Mouse (Mus musculus) kidney, embryonic 15.5 days (tissue): ENCODE results near the gene Vps45. TPM values are rescaled to one million over a fixed set of nuclear protein-coding genes. Genes with fewer than 3 reads are reported as not detected.
"Not testable (repeated sequence)": the region's sequence is repeated elsewhere in the genome, so short reads cannot be mapped to it uniquely, and the experiment has no call there.

ENCODE experiments used
- ATAC-seq: fragments of 200-750 bp; cut with Nextera tagmentation; replicated peaks from 2 replicates; pipeline ENCODE4 v1.8.0; 2017; ENCODE audit warnings: moderate TSS enrichment; ENCODE audit not compliant: low FRiP score
- H3K27ac ChIP-seq: fragments of 300-500 bp; sonication (generic); 2 replicates; pipeline ENCODE4 v1.5.1; 2015; ENCODE audit warnings: mild to moderate bottlenecking, inconsistent platforms
- H3K27me3 ChIP-seq: fragments of 300-500 bp; sonication (generic); 2 replicates; pipeline ENCODE4 v1.6.1; 2015; ENCODE audit warnings: inconsistent platforms
- H3K36me3 ChIP-seq: fragments of 300-500 bp; sonication (generic); 2 replicates; pipeline ENCODE4 v1.6.1; 2015; ENCODE audit warnings: inconsistent platforms
- H3K4me1 ChIP-seq: fragments of 300-500 bp; sonication (generic); 2 replicates; pipeline ENCODE4 v1.6.1; 2015; ENCODE audit warnings: inconsistent platforms
- H3K4me2 ChIP-seq: fragments of 300-500 bp; sonication (generic); 2 replicates; pipeline ENCODE4 v1.6.1; 2015; ENCODE audit warnings: moderate library complexity, mild to moderate bottlenecking, inconsistent platforms
- H3K4me3 ChIP-seq: fragments of 300-500 bp; sonication (generic); replicated peaks from 2 replicates; pipeline ENCODE4 v1.5.1; 2015; ENCODE audit warnings: mild to moderate bottlenecking, inconsistent platforms
- H3K9ac ChIP-seq: fragments of 300-500 bp; sonication (generic); 2 replicates; pipeline ENCODE4 v1.6.1; 2015; ENCODE audit warnings: mild to moderate bottlenecking, inconsistent platforms
- H3K9me3 ChIP-seq: fragments of 300-500 bp; sonication (generic); replicated peaks from 2 replicates; pipeline ENCODE4 v1.6.1; 2016; ENCODE audit warnings: inconsistent platforms
- WGBS: fragments of 180-500 bp; shearing (Covaris S2); methylation state at CpG from one replicate; pipeline ENCODE4 v1.1.7; 2015; ENCODE audit warnings: mixed read lengths; 5-methylcytosine and 5-hydroxymethylcytosine counted together
- polyA plus RNA-seq: library from polyadenylated mRNA; unstranded; fragments of >200 nt; fragmentation: Nextera tagmentation; extraction: Ambion mirVana; gene quantifications from 2 replicates; pipeline ENCODE4 v1.2.1, GENCODE M21; 2015

The Vps45 gene
- polyA plus RNA-seq, 1 experiment from 2014 or later, result 39.0 TPM

DNA sequence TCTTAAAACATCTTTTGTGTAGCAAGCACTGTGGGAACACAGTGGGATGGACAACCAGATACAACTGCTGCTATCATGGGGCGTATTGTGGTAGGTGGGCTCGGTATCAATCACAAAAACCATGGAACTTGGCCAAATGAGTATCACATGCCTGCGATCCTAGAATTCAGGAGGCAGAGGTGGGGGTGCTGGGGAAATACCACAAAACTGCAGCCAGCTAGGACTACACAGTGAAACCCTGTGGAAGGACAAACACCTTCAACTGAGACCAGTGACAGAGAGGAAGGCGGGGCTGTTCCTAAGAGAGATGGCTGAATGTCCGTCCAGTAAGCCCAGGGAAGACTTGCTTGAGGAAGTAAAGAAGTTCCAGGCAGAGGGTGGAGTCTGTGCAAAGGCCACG, 3.0 kb downstream of the Vps45 start:
- ATAC-seq, result no peak
- 89% methylated on average over 6 of the region's 6 CpGs for WGBS
- peaks cover 7% of the 10 kb centered on the region; the same call in 1 of the 2 replicates for H3K4me1 ChIP-seq
- no peak overlapping the region for H3K4me2 ChIP-seq
- no peaks in the 10 kb centered on the region for H3K9me3 ChIP-seq
- H3K27ac ChIP-seq, result no peak overlapping the region
- H3K36me3 ChIP-seq, result peaks cover 13% of the 10 kb centered on the region
- no peak overlapping the region for H3K4me3 ChIP-seq
- H3K9ac ChIP-seq, result no peak overlapping the region
- H3K27me3 ChIP-seq, result no peaks in the 10 kb centered on the region

DNA sequence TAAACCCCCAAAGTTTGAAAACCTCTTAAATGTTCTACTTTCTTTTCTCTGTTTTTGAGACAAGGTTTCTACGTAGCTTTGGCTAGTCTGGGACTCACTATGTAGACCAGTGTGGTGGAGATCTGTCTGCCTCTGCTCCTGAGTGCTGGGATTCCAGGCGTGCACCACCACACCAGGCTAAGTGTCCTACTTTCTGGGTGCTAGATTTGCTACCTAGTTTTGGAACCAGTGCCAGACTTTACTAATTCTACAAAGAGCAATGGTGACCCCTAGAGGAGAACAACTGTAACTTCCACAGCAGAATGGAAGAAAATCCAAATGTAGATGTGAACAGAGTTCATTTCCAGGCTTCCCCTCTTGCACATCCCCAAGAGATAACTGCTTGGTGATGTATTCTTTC, 6.4 kb downstream of the Vps45 start:
- Histone ChIP-seq H3K4me3 (no peak overlapping the region), H3K9me3 (no peaks in the 10 kb centered on the region), H3K36me3 (peaks cover 14% of the 10 kb centered on the region), H3K4me1 (peaks cover 3% of the 10 kb centered on the region; the same call in 1 of the 2 replicates), H3K9ac (no peak overlapping the region), H3K27ac (no peak overlapping the region), H3K4me2 (no peak overlapping the region), H3K27me3 (no peaks in the 10 kb centered on the region)
- WGBS, result 40% methylated on average over 2 of the region's 2 CpGs
- no peak for ATAC-seq

DNA sequence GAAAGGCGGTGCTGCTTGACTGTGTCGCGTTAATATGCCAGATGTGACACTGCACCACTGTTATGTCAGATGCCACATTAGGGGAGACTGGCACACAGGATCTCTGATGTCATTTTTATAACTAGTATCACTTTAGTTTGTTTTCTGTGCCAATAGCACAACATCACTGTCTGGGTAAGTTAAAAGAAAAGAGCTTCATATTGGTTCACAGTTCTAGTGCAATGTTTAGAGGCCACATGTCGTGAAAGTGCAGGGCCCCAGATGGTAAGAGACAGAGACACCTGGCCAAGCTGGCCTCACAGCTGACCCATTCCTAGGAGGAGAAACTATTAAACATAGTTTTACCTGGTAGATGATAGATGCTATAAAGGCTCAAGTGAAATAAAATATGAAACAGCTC, 7.1 kb downstream of the Vps45 start:
- ATAC-seq, result no peak
- Histone ChIP-seq H3K36me3 (peaks cover 19% of the 10 kb centered on the region), H3K27ac (no peak overlapping the region), H3K9me3 (no peaks in the 10 kb centered on the region), H3K4me1 (no peaks in the 10 kb centered on the region), H3K9ac (no peak overlapping the region), H3K4me2 (no peak overlapping the region), H3K27me3 (no peaks in the 10 kb centered on the region), H3K4me3 (no peak overlapping the region)
- WGBS, result 85% methylated on average over 4 of the region's 4 CpGs

DNA sequence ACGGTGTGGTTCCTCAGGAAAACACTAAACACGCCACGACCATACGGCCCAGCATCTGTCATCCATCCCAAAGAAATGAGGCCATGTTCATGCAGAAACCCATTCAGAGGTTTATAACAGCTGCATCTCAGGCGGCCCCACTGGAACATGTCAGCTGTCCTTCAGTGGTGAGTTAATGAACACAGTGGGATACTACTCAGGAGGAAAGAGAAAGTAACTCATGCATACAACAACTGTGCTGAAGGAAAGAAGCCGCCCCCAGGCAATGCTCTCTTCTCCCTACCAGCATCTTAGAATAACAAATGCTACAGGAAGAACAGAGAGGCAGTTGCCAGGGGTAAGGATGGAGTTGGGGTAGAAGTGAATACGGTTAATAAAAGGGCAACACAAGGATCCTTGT, 7.5 kb downstream of the Vps45 start:
- no peak for ATAC-seq
- no peaks in the 10 kb centered on the region for H3K9me3 ChIP-seq
- no peak overlapping the region for H3K4me2 ChIP-seq
- no peaks in the 10 kb centered on the region for H3K27me3 ChIP-seq
- H3K9ac ChIP-seq, result no peak overlapping the region
- H3K36me3 ChIP-seq, result peaks cover 20% of the 10 kb centered on the region
- 84% methylated on average over 7 of the region's 7 CpGs for WGBS
- no peak overlapping the region for H3K4me3 ChIP-seq
- no peak overlapping the region for H3K27ac ChIP-seq
- no peaks in the 10 kb centered on the region for H3K4me1 ChIP-seq

DNA sequence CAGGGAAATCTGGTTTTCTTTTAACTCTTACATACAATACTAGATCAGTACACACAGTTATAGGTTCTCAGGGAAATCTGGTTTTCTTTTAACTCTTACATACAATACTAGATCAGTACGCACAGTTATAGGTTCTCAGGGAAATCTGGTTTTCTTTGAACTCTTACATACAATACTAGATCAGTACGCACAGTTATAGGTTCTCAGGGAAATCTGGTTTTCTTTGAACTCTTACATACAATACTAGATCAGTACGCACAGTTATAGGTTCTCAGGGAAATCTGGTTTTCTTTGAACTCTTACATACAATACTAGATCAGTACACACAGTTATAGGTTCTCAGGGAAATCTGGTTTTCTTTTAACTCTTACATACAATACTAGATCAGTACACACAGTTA, 13.7 kb downstream of the Vps45 start:
- WGBS, result 85% methylated on average over 3 of the region's 3 CpGs
- H3K36me3 ChIP-seq, result peaks cover 22% of the 10 kb centered on the region
- ATAC-seq, H3K9me3 ChIP-seq, H3K4me2 ChIP-seq, H3K27me3 ChIP-seq, H3K4me1 ChIP-seq, H3K9ac ChIP-seq, H3K27ac ChIP-seq, H3K4me3 ChIP-seq: not testable (repeated sequence)

DNA sequence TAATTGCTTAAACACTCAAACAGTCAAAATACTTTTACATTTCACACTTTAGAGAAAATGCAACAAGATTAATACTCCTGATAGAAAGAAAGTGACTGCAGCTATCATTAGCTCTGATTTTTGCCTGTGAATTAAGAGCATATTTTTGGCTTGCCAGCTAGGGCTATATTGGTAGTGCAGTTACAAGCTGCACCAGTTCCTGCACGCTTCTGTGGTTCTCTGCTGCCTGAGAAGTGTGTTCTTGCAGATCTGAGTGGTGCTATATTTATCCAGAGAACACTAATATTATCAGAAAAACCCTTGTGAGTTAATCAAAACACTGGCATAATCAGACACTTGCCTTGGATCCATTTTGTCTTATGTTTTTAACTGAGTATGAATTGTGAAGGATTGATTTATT, 15.2 kb downstream of the Vps45 start:
- no peaks in the 10 kb centered on the region for H3K27me3 ChIP-seq
- H3K36me3 ChIP-seq, result peaks cover 22% of the 10 kb centered on the region
- H3K9ac ChIP-seq, result no peak overlapping the region
- no peak overlapping the region for H3K27ac ChIP-seq
- no peak for ATAC-seq
- H3K4me3 ChIP-seq, result no peak overlapping the region
- H3K4me1 ChIP-seq, result no peaks in the 10 kb centered on the region
- no peaks in the 10 kb centered on the region for H3K9me3 ChIP-seq
- H3K4me2 ChIP-seq, result no peak overlapping the region
- WGBS, result 81% methylated on average over 1 of the region's 1 CpGs

DNA sequence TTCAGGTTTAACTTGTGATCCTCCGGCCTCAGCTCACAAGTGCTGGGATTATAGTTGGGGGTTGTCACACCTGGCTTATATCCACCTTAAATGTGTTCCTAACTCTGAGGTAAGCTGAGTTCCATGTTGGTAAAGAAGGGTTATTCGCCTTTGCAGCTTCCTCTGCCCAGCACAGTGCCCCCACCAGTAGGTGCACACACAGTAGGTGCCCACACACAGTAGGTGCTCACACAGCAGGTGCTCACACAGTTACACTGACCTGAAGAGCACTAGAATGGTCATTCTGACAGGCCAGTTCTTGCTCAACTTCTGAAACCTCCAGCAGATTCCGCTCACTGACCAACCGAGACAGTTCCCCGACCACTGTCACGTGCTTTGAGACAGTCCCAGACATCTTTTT, 17.2 kb downstream of the Vps45 start:
- no peak overlapping the region for H3K4me3 ChIP-seq
- WGBS, result 92% methylated on average over 6 of the region's 6 CpGs
- no peaks in the 10 kb centered on the region for H3K4me1 ChIP-seq
- H3K9ac ChIP-seq, result no peak overlapping the region
- no peaks in the 10 kb centered on the region for H3K9me3 ChIP-seq
- H3K36me3 ChIP-seq, result peaks cover 15% of the 10 kb centered on the region
- H3K27ac ChIP-seq, result no peak overlapping the region
- no peak for ATAC-seq
- H3K27me3 ChIP-seq, result no peaks in the 10 kb centered on the region
- H3K4me2 ChIP-seq, result no peak overlapping the region

DNA sequence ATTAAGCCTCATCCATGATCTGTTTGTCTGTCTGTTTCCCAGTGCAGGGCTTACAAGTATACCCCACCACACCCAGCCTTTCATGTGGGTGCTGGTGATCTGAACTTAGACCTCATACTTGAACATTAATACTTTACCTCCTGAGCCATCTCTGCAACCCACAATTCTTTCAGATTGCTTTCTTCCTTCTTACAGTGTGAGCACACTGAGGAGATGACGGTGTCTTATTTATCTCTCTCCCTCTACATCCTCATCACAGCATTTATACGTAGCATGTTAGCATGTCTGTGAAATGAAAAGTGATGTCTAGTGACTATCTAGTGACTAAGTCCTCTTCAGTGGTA, 17.6 kb downstream of the Vps45 start:
- H3K4me1 ChIP-seq, result no peaks in the 10 kb centered on the region
- no peak for ATAC-seq
- H3K9ac ChIP-seq, result no peak overlapping the region
- H3K36me3 ChIP-seq, result peaks cover 12% of the 10 kb centered on the region
- H3K4me2 ChIP-seq, result no peak overlapping the region
- WGBS, result 95% methylated on average over 2 of the region's 2 CpGs
- 0 out of 2 replicates have a peak overlapping the region, but pooled peaks have one; percentile 11 for H3K27ac ChIP-seq
- H3K9me3 ChIP-seq, result no peaks in the 10 kb centered on the region
- no peak overlapping the region for H3K4me3 ChIP-seq
- H3K27me3 ChIP-seq, result no peaks in the 10 kb centered on the region

DNA sequence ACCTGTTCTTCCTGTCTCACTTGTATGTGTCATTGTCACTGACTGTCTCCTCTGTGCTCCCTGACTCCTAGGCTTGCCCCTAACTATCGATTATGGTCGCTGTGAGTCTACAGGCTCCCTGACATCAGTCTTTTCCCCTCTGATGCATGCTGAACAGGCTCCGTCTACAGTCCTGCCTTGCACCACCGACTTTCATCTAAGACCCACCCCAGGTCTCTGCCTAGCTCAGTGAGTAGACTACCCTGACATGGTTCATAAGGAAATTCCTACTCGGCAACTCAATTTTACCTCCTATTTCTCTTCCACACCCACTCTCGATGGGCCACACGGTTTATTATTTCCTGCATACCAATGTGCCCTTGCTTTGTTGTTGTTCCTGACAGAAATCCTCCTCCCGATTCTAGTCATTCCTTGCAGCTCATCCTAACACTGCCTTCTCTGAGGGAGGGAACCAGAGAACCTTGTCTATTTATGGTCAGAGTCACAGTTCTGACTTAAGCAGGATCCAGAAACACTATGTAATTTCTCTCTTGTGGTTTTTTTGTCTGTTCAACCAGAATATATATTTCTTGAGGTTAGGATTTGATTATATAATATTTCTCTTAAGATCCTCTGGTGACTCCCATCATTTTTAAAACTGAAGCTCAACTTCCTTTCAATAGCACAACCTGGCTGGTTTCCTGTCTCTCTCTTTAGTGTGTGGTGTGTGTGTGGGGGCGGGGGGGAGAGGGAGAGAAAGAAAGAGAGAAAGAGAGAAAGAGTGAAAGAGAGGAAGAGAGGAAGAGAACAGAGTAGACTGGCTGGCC, 18.2 kb downstream of the Vps45 start:
- no peaks in the 10 kb centered on the region for H3K4me1 ChIP-seq
- 65% methylated on average over 9 of the region's 9 CpGs for WGBS
- H3K9me3 ChIP-seq, result no peaks in the 10 kb centered on the region
- H3K27ac ChIP-seq, result 0 out of 2 replicates have a peak overlapping the region, but pooled peaks have one; percentile 11
- no peak overlapping the region for H3K9ac ChIP-seq
- no peak for ATAC-seq
- H3K4me3 ChIP-seq, result no peak overlapping the region
- H3K36me3 ChIP-seq, result peaks cover 11% of the 10 kb centered on the region
- no peak overlapping the region for H3K4me2 ChIP-seq
- no peaks in the 10 kb centered on the region for H3K27me3 ChIP-seq

DNA sequence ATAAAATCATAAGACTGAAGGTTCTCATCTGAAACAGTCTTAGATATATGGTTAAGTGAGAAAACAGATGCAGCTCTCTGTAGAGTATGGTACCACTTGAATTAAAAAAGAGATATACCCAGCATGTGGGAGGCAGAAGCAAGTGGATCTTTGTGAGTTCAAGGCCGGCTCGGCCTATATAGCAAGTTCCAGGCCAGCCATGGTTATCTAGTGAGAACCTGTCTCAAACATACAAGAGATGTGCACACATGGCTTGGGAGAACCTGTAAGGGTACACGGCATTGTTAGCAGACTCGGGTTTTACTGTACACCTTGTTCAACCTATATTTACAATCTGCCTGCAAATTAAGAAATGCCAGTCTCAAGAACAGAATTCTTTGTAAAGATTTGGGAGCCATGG, 19.4 kb downstream of the Vps45 start:
- WGBS, result 95% methylated on average over 4 of the region's 4 CpGs
- Histone ChIP-seq H3K36me3 (peaks cover 10% of the 10 kb centered on the region), H3K4me3 (no peak overlapping the region), H3K4me1 (no peaks in the 10 kb centered on the region), H3K9ac (no peak overlapping the region), H3K9me3 (no peaks in the 10 kb centered on the region), H3K27ac (no peak overlapping the region), H3K4me2 (no peak overlapping the region), H3K27me3 (no peaks in the 10 kb centered on the region)
- ATAC-seq, result no peak

DNA sequence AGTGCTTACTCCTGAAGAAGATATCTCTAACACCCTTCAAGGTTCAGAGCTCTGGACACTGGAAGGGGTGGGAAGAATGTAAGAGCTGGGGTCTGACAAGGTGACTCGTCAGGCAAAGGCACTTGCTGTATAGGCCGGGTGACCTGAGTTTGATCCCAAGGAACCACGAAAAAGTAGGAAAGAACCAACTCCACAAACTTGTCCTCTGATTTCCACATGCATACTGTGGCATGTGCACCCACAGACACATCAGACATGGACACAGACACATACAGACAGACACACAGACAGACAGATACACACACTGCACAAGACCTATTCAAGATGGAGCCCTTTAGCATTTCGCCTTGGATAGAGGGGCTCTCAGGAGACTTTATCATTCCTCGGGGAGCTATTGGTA, 20.1 kb downstream of the Vps45 start:
- 86% methylated on average over 5 of the region's 5 CpGs for WGBS
- Histone ChIP-seq H3K4me3 (no peak overlapping the region), H3K4me2 (no peak overlapping the region), H3K9ac (no peak overlapping the region), H3K36me3 (peaks cover 14% of the 10 kb centered on the region), H3K27me3 (no peaks in the 10 kb centered on the region), H3K9me3 (no peaks in the 10 kb centered on the region), H3K27ac (no peak overlapping the region), H3K4me1 (no peaks in the 10 kb centered on the region)
- ATAC-seq, result no peak

DNA sequence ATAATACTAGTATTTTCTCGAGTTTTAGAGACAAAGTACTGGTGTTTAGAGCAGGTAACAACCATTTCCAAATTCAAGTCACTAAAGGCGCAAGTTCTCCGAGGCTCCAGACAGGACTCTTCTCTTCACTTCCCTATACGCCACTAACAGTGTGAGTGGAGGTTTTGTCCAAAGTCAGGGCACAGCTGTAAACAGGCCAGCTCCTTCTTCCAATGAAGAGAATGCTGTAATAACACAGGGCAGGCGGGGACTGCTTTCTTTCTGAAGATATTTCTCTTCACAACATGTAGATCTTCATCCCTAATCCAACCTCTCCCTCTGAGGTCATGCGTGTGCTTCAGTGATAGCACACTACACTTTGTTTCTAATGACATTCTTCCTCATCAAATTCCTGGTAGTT, 21.5 kb downstream of the Vps45 start:
- no peak overlapping the region for H3K4me2 ChIP-seq
- ATAC-seq, result no peak
- H3K27ac ChIP-seq, result no peak overlapping the region
- no peak overlapping the region for H3K4me3 ChIP-seq
- WGBS, result 91% methylated on average over 6 of the region's 6 CpGs
- no peaks in the 10 kb centered on the region for H3K9me3 ChIP-seq
- peaks cover 16% of the 10 kb centered on the region for H3K36me3 ChIP-seq
- H3K4me1 ChIP-seq, result no peaks in the 10 kb centered on the region
- H3K27me3 ChIP-seq, result no peaks in the 10 kb centered on the region
- H3K9ac ChIP-seq, result no peak overlapping the region

DNA sequence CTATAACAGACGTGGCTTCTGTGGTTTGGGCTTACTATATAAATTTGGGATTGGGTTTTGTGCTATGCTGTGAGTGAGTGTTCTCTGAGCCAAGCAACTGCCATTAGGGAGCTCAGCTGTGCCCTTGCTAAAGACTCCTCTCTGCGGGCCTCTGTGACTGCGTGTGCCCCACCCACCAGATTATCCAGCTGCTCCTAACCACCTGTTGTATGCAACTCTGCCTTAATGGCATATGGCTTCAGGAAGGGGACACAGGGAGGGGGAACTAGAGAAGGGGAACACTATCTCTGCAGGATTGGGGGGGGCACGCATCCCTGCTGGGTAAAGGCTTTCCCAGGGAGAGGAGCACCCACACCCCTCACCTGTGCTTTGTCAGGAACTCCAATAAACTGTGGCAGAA, 25.2 kb downstream of the Vps45 start:
- Histone ChIP-seq H3K4me2 (no peak overlapping the region), H3K27me3 (no peaks in the 10 kb centered on the region), H3K4me3 (no peak overlapping the region), H3K9ac (no peak overlapping the region), H3K36me3 (peaks cover 25% of the 10 kb centered on the region), H3K4me1 (no peaks in the 10 kb centered on the region), H3K9me3 (no peaks in the 10 kb centered on the region), H3K27ac (no peak overlapping the region)
- WGBS, result 76% methylated on average over 4 of the region's 4 CpGs
- no peak for ATAC-seq
